Mouse (Mus musculus): Measurements from ENCODE around the gene Bcl2l12. TPM values are rescaled to one million over a fixed set of nuclear protein-coding genes. Genes with fewer than 3 reads are reported as not detected.
A peak's percentile ranks its signal among the peaks of the same experiment; 100 is the strongest.

Bcl2l12 gene
- polyA plus RNA-seq, 1 experiment, result 73.7 TPM

DNA sequence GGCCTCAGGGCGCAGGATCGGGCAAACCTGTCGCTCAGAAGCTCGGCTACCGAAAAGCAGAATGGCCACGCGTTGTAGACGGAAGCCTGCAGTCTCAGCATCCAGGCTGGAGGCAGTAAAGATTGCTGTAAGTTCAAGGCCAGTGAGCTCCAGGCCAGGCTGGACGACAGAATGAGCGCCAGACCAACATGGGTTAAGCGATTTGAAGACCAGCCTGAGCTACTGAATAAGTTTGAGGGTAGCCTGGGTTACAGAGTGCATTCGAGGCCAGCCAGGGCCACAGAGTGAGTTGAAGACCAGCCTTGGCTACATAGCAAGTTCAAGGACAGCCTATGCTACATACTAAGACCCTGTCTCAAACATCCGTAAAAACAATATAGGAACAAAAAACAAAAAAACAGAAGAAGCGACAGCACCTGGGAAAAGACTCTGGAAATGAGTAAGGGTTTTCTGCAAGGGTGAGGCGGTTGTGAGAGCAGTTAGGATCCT, 528 bp downstream of the Bcl2l12 start:
- no peaks in the 10 kb centered on the region for H3K9me3 ChIP-seq
- H3K4me3 ChIP-seq (replicated peaks), result peak overlapping the region; percentile 99
- TF ChIP-seq FLI1 (IDR thresholded peaks at IDR 0.05; ENCODE audit: low read length) (no peak), GATA1 (IDR thresholded peaks at IDR 0.05; ENCODE audit: borderline replicate concordance, low read length) (no peak)
- peaks cover 73% of the 10 kb centered on the region for H3K4me1 ChIP-seq
- peaks cover 74% of the 10 kb centered on the region for H3K36me3 ChIP-seq (replicated peaks; ENCODE audit: low read length)
- H3K27me3 ChIP-seq (replicated peaks), result no peaks in the 10 kb centered on the region

- H3K4me1 ChIP-seq, result peaks cover 73% of the 10 kb centered on the region
- H3K4me3 ChIP-seq (replicated peaks), result peak within 1 kb of the TSS; percentile 99
- H3K27me3 ChIP-seq (replicated peaks), result no peaks in the 10 kb centered on the region
- no peaks in the 10 kb centered on the region for H3K9me3 ChIP-seq
- H3K36me3 ChIP-seq (replicated peaks; ENCODE audit: low read length), result peaks cover 74% of the 10 kb centered on the region
- no peak for TF ChIP-seq GATA1 (IDR thresholded peaks at IDR 0.05; ENCODE audit: borderline replicate concordance, low read length)
- TF ChIP-seq FLI1 (IDR thresholded peaks at IDR 0.05; ENCODE audit: low read length), result no peak
These were observed 1.1 kb downstream of the Bcl2l12 start, which contains the start of gene Irf3 for GRCm38 (mm10) chr7:44997231-44997939. TSS of gene Irf3 (plus strand) at chr7:44997648.

DNA sequence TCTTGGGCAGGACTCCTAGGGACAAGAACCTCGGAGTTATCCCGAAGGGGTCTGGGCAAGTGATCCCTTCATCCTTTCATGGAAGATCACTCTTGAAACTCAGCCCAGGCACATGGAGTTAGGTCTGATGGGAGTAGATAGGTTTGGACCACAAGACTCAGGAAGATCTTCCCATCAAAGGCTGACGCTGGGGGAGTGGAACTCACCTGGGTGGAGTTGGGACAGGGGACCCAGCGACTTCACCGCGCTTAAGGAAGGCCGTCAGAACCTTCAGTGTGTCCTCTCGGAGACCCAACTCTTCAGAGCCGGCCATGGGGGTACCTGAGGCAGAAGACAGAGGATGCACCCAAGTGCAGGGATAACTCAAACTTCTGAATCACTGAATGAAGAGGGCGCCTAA, 1.8 kb downstream of the Bcl2l12 start:
- no peaks in the 10 kb centered on the region for H3K27me3 ChIP-seq (replicated peaks)
- peaks cover 74% of the 10 kb centered on the region for H3K36me3 ChIP-seq (replicated peaks; ENCODE audit: low read length)
- peaks cover 66% of the 10 kb centered on the region for H3K4me1 ChIP-seq
- TF ChIP-seq FLI1 (IDR thresholded peaks at IDR 0.05; ENCODE audit: low read length), result no peak
- TF ChIP-seq GATA1 (IDR thresholded peaks at IDR 0.05; ENCODE audit: borderline replicate concordance, low read length), result no peak
- no peaks in the 10 kb centered on the region for H3K9me3 ChIP-seq
- peak overlapping the region; percentile 99 for H3K4me3 ChIP-seq (replicated peaks)

DNA sequence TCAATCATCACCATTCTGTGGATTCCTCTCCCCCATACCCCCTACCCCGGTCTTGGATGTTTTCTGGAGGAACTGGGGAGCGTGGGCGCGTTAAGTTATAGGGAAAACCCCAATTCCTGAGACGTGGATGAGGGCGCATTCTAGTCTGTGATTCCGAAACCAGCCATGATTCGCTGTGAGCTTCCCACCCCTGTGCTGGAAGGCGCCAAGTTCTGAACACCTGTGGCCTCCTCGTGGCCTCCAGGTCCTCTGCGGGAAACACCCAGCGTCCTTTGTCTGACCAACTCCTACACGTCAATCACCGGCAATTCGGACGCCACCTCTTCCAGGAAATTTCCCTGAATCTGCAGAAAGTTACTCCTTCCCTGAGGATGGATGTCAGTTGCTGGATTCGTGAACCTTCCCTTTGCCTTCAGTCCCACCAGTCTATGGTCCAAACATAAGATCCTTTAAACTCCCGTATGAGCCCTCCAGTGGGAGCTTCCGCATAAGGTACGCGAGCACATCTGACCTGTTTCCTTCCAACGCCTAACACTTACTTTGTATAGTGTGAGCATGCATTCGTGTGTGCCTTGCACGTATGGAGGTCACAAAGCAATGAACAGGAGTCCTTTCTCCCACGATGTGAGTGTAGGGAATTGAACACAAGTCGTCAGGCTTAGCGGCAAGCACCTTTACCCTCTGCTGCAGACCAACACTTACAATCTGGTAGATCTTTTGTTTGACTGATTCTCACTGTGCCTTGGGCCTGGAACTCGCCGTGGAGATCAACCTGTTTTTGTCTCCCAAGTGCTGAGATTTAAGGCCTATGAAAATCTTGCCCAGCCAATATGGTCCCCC, 11.4 kb downstream of the Bcl2l12 start:
- Histone ChIP-seq H3K9me3 (no peaks in the 10 kb centered on the region), H3K36me3 (replicated peaks; ENCODE audit: low read length) (peaks cover 47% of the 10 kb centered on the region), H3K27me3 (replicated peaks) (no peaks in the 10 kb centered on the region), H3K4me3 (replicated peaks) (peak overlapping the region; percentile 91), H3K4me1 (peaks cover 53% of the 10 kb centered on the region)
- no peak for TF ChIP-seq FLI1 (IDR thresholded peaks at IDR 0.05; ENCODE audit: low read length)
- TF ChIP-seq GATA1 (IDR thresholded peaks at IDR 0.05; ENCODE audit: borderline replicate concordance, low read length), result no peak

DNA sequence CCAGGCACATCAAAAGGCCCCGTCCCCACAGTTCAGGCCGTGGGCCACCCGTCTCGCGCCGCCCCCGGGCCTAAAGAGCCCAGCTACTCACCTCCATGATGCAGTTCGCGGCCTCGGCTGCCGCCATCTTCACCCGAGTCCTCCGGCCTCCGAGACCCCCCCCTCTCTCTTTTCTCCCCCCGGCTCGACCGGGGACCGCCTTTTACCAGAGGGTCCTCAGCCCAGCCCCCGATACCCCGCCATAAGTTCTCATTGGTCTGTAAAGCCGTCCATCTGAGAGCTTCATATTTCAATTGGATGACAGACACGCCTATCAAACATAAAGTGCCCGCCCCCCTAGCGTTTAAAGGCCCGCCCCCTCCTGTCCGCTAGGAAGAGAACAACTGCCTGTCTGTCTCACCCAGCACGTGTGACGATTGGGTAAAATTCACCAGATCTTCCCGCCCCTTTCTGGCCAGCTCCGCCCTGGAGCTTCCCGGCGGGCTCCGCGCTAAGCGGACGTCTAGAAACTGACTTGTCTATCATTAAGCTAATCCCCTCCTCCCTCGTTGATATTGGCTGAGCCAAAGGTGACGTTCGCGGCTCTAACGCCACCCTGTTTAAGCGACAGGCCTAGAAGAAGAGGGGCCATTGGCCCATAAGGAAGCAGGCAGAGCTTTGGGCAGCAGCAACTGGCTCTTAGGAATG, 12.2 kb downstream of the Bcl2l12 start, which contains the start of gene Prmt1:
Prmt1 (minus strand) TSS at position 377 of the 687 bp plus-strand sequence.
- TF ChIP-seq GATA1 (IDR thresholded peaks at IDR 0.05; ENCODE audit: borderline replicate concordance, low read length), result no peak
- no peak for TF ChIP-seq FLI1 (IDR thresholded peaks at IDR 0.05; ENCODE audit: low read length)
- H3K36me3 ChIP-seq (replicated peaks; ENCODE audit: low read length), result peaks cover 47% of the 10 kb centered on the region

DNA sequence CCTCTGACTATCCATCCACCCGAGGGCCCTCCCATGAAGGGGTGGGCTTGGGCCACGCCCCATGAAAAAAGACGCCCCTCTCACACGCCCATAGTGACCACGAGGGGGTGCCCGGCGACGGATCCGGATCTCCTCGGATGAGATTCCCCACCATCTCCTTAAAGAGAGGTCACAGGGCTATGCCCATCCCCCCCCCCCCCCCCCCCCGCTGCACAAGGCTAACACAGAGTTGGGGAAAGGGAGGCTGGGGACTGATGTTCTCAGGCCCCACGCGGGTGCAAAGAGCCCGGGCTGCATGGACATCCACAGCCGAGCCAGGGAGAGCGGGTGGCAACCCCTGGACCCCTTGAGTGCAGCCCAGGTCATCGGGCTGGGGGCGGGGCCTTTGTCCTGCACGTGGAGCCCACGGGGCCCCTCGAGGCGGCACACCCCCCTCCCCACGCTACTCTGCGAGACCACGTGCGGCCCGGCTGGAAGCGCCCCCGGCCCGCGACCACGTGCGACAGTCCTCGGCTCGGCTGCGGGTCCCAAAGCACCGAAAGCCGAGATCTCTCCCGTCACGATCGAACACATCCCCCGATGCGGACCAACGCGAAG, 12.8 kb downstream of the Bcl2l12 start:
- Histone ChIP-seq H3K9me3 (no peaks in the 10 kb centered on the region), H3K27me3 (replicated peaks) (no peaks in the 10 kb centered on the region), H3K36me3 (replicated peaks; ENCODE audit: low read length) (peaks cover 47% of the 10 kb centered on the region), H3K4me3 (replicated peaks) (peak overlapping the region; percentile 91), H3K4me1 (peaks cover 59% of the 10 kb centered on the region)
- no peak for TF ChIP-seq FLI1 (IDR thresholded peaks at IDR 0.05; ENCODE audit: low read length)
- TF ChIP-seq GATA1 (IDR thresholded peaks at IDR 0.05; ENCODE audit: borderline replicate concordance, low read length), result no peak

More for the DNA sequence above, 12.2 kb downstream of the Bcl2l12 start, which contains the start of gene Prmt1:
- Histone ChIP-seq H3K27me3 (replicated peaks) (no peaks in the 10 kb centered on the region), H3K4me1 (peaks cover 59% of the 10 kb centered on the region), H3K4me3 (replicated peaks) (peak within 1 kb of the TSS; percentile 91), H3K9me3 (no peaks in the 10 kb centered on the region)

GRCm38 (mm10) chr7:44984833-44985164, 13.7 kb downstream of the Bcl2l12 start:
- Histone ChIP-seq H3K4me3 (replicated peaks) (no peak overlapping the region), H3K4me1 (peaks cover 59% of the 10 kb centered on the region), H3K27me3 (replicated peaks) (no peaks in the 10 kb centered on the region), H3K9me3 (no peaks in the 10 kb centered on the region), H3K36me3 (replicated peaks; ENCODE audit: low read length) (peaks cover 47% of the 10 kb centered on the region)
- TF ChIP-seq FLI1 (IDR thresholded peaks at IDR 0.05; ENCODE audit: low read length) (no peak), GATA1 (IDR thresholded peaks at IDR 0.05; ENCODE audit: borderline replicate concordance, low read length) (no peak)

DNA sequence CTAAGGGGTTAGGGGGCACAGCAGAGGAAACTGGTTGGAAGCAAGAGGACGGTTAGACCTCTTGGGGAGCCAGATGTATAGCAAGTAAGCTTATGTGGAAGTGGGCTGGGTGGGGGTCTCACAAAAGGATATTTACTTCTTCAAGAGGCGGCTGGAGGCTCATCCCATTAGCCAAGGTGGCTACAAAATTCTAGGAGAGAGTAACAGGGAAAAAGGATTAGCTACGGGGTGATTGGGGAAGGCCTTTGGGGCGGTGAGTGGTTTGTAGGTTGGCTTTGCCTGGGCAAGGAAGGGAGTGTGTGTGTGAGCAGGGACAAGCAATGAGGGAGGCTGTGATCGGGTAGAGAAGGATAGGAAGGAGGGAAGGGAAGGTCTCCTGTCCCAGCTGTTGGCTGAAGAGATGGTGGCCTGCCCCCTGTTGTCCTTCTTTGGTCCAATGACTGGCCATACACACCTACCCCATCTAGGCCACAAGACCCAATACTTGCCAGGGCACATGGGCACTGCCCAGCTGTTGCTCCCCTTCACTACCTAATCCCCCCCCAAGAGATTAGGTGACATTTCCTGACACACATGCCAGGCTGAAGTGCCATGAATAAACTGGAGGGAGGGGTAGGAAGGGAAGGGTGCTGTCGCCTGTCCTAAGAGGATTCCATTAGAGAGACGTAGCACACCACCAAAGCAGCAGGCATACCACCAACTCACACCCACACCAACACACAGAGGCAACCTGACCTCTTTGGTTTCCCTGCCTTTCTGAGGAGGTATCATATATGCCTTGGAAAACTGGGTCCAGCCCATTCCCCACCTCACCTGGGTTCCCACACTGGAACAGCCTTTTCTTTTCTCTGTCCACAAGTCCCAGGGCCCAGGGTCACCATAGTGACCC, 14.3 kb downstream of the Bcl2l12 start:
- TF ChIP-seq FLI1 (IDR thresholded peaks at IDR 0.05; ENCODE audit: low read length) (no peak), GATA1 (IDR thresholded peaks at IDR 0.05; ENCODE audit: borderline replicate concordance, low read length) (no peak)
- H3K36me3 ChIP-seq (replicated peaks; ENCODE audit: low read length), result peaks cover 49% of the 10 kb centered on the region
- H3K27me3 ChIP-seq (replicated peaks), result no peaks in the 10 kb centered on the region
- peak overlapping the region; percentile 67 for H3K4me3 ChIP-seq (replicated peaks)
- no peaks in the 10 kb centered on the region for H3K9me3 ChIP-seq
- peaks cover 59% of the 10 kb centered on the region for H3K4me1 ChIP-seq
